Mouse (Mus musculus) telencephalon, adult 2 months (tissue): ENCODE data around the gene Defb43.

ENCODE experiments used
- DNase-seq: peaks from one replicate; pipeline ENCODE4 v3.0.0-alpha.2; 2011; ENCODE audit warnings: low read depth, low spot score

Gene Defb43

DNA sequence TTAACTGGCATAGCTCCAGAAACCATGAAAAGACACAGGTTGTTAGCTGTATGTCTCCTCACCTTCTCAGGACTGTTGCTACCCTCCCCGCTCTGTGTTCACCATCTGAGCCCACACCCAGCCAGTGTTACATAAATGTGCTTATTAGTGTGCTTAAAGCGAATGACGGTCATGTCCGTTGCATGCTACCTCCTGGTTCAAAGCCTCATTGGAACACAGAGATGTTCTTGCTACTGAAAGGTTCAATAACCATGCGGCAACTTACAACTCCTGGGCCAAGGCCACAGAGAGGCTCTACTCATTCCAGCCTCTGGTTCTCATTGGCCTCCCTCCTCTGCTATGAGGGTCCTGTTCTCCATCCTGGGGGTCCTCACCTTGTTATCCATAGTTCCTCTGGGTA, at the start of gene Defb43:
Defb43 (plus strand) TSS at position 301 of the 400 bp plus-strand sequence.
- no peak for DNase-seq

DNA sequence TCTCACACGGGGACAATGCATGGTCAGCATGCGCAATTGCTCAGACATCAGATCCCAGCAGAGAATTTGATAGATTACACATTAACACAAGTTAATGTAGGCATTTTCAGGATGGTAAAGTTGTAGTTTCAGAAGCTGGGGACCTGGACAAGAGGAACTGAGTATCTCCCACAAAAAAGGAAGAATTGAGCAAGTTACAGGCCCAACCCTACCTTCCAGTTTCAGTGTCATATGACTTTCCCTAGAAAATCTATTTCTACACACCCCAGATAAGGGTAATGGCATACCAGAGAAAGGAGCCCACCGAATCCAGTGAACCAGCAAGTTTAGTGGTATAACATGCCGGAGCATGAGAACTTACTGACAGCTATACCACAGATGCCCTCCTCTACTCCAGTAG, 47.9 kb upstream of the Defb43 start:
- no peak for DNase-seq

DNA sequence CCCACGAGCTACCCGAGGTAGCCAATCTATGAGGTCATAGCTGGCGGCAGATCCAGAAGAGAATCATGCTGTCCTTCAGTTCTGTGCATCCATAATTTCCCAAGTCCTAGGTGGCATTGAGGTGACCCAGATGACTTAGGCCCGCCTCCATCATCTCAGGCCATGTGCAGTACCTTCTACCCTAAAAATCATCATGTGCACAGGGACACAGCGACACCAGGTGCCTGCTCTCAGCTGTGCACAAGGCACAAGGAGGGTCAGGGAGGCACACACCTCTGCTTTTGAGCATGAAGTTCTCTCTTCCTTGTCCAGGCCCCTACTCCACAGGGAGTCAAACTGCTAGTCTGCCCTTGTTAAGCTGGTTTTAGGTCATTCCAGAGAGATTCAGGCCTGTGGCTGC, 46.2 kb upstream of the Defb43 start:
- DNase-seq: no peak

DNA sequence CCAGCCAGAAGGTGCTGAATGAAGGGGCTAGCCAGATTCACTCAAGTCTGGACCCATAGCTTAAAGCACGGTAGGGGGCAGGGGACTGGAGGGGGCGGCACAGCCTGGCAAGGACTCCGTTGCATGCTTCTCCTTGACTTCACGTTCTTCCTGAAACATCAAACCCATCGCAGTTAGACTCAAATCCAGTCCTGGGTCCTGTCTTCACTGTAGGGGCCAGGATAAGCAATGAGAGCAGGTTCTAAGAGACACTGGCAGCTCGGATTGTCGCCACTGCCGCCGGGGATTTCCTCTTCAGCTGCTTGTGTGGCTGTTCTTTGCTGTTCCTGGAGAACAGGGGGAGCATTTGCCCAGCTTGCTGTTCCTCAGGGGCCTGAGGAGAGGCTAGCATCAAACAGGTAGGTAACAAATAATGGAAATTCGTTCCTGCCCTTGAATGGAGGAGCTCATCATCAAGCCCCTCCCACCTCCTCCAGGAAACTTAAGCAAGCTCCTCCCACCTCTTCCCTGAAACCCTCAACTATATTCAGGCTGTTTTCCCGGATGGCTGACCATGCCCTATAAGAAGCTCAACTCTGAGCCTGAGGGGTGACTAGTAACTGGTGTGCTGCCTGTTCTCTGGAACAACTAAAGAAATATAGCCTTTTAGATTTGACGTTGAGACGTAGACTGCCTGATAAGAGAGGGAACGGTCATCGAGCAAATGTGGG, 45.6 kb upstream of the Defb43 start:
- DNase-seq: no peak

DNA sequence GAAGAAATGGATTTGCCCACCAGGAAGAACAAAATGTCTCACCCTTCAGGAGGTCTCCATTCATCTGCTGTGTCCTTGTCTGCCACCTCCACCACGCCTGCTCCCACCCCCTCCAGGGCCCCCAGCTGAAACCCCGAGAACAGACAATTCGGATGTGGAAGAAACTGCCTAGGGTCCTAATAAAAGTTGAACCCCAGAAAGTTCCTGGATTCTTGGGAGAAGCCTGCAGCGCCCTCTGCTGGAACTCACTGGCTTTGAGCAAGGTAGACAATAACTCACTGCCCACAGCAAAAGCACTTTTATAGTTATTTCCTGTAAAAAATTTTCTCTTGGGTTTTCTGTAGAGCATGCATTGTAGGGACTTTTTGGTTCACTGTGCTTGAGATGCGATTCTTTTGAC, 36.5 kb upstream of the Defb43 start:
- no peak for DNase-seq

DNA sequence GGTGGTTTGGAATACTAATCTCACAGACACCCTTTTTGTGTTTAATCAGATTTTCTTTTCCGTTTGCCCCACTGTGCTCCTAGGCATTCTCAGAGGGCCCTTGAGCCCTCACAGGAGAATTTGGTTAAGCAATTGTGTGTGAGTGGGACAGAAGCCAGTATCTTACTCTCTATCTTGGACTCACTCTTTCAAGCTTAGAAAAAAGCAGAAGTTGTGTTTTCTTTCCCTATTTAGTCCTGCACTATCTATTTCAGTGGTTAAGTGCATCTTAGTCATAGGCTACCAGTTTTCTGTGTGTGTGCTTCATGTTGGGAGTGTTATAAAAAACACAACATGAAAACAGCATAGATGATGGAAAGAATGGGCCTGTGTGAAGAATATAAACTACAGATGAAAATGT, 31.8 kb upstream of the Defb43 start:
- no peak for DNase-seq

DNA sequence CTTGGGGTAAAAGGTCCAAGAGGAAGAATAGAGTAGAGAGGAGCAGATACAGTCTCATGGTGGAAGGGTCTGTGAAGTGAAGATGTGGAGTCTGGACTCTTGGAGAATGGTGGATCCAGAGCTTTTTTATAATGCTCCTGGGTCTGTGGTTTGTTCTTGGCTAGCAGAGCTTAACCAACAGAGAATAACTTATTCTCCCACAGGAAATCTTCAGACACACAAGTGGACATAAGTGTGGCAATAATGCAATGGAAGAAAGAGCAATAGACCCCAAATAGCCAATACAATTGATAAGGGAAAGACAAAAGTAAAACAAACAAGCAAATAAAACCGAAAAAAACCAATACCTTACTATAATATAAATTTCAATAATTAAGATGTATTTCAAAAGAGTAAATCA, 27.2 kb upstream of the Defb43 start, which contains the start of gene Defb48:
Defb48 (minus strand) TSS at position 101 of the 400 bp plus-strand sequence.
- DNase-seq: no peak

DNA sequence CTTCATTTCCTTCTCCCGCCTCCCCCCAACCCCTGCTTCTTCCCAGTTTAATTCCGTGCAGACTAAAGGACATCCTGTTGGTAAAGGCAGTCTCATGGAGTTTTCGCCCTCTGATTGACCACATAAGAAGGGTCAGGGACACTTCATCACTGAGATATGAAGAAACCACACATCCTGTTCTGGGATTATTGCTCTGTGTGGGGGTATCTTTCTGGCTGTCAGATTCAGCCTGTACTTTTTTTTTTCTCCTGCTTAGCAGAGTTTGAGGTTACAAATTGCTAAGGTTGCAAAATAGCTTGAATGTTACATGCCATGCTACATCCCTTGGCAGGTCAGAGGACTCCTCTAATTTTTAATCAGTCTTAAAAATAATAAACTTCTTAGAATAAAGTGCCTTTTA, 20.3 kb upstream of the Defb43 start:
- no peak for DNase-seq

DNA sequence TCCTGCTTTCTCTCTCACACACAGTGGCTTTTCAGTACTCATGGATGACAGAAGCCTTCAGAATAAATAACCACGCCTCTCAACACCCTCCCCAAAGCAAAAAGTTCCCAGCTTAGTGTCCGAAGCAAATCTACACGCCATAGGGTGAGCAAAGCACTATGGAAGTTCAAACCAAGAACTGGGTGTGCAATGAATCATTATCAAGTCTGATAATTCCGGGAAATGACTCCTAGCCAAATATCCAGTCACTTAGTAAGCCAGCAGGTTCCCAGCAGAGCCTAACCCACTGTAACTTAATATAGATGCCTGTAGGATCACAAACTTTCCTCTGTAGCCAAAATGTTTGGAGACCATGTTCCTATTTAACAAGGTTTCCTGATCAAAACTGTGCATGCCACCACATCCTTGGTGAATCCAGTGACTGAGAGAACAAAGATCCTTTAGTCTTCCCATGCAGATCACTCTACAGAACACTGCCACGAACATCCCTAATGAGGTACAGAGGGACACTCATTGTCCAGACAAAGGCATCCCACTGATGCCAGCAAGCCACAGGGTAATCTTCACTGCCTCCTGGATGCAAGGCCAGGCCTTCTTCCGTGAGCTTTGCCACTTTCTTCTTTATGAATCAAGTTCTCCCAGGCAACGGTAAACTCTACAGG, 19.6 kb upstream of the Defb43 start:
- no peak for DNase-seq

DNA sequence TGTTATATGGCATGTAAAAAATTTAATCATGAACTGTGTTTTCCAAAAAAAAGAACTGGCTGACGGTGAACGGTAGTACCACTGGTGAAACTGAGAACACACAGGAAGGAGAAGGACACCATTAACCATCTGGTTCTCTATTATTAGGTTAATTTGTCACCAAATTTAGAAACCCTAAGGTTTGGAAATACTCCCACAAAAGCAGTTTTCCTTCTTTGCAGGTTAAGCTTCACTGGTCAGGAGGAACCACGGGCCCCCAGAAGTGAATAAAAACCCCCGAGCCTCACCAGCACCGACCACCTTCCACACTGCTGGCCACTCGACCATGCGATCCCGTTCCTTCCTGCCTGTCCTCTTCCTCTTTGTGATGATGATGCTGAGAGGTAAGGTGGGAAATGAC, 13.8 kb upstream of the Defb43 start, which contains the start of gene Defb47:
Defb47 (plus strand) TSS at position 301 of the 400 bp plus-strand sequence.
- DNase-seq: no peak

DNA sequence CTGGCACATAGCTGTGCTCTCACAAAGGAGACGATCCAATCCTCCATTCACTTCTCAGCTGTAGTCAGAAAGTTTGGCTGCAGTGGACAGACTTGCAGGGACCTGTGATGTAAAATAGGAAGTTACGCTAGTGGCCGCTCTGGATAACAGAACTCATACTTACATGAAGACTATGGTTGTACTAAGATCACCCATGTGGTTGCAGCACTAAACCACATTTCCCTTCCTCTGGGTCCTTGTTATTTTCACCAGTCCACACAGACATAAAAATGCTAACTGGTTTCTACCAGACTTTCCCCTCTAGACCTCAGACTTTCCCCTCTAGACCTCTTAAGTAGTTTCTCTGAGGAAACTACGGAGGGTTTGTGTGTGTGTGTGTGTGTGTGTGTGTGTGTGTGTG, 12.6 kb upstream of the Defb43 start:
- DNase-seq: no peak

DNA sequence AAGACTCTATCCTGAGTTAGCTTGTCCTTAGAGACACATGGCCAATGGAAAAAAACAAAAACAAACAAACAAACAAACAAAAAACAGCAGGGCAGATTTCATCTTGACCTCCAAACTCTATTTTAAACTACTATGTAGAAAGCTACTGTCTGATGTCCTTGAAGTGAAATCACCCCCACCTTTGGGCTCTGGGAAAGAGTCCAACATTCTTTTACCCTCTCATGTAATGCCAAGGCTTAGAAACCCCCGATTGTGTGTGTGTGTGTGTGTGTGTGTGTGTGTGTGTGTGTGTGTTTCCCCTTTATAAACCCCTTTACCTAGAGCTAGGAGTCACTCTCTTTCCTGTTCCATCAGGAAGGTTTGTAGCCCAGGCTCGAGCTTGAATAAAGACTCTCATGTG, 9.0 kb upstream of the Defb43 start:
- no peak for DNase-seq

DNA sequence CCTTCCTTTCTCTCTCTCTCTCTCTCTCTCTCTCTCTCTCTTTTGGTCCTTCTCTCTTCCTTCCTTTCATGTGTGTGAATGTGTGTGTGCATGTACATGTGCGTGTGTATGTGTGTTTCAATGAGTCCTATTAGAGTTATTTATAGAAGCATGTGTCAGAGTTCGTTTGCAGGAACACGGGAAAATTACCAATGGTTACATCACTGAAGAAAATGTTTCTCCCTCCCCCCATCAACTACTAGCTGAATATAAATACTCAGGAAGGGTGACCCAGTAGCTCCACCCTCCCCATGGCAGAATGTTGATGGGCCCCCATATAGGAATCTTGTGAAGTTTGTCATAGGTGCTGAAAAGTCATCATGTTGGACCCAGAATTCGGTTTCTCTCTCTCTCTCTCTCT, 1.5 kb downstream of the Defb43 start:
- no peak for DNase-seq

DNA sequence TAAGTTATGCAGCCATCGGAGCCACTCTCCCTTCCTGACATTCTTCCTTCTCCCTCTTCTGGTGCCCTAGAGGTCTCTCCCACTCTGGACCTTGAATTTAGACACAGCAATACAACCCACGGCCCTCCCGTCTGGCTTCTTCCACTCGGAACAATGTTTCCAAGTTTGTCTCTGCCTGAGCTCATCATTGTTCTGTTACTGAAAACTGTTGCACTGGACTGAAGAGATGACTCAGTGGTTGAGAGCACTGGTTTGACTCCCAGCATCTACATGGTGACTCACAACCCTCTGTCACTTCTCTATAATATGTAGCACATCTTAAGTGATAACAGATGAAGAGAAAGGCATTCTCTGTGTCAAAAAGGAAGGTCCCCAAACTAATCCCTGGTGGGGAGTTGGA, 3.1 kb downstream of the Defb43 start:
- DNase-seq: no peak

DNA sequence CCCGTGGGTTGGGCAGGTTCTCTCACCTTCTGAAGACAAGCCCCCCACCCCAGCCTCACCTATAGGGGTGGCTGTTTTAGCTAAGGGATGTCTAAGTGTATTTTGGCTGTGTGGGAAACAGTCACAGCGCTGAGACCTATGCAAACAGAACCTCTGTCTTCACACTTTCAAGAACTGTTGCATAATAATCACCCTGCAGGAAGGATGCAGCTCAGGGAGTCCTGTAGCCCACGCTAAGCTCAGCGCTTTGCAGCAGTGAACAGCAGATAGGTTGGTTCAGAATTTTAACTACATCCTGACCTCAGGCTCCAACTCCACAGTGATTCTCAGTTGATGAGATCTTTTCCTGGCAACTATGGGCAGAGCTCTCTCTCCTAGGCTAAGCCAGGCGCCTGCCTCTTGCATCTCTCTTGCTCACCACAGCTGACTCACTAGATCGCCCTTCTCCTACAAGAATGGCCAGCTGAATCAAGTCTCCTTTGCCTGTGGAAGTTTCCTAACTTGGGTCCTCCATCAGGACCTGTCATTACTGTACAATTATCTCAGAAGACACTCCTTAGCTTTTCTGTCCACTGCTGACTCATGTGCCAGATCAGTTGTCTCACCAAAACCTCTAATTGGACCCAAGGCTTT, 9.1 kb downstream of the Defb43 start:
- DNase-seq: peak; percentile 51

DNA sequence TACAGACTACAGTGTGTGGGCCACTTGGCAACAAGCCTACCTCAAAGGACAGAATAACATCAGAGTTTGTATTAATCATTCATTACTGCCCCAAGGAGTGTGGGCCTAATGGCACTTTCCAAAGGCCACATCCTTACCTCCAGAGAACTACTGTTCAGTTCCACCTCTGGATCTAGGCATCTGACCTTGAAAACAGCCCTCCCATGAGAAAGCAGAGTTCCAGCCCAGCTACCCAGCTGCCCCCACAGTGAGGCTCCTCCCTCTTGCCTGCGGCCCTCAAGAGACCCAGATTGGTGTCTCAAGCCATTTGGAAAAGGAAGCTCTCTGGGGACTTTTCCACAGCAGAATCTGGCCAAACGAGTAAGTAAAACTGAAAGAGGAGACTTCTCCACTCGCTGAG, 35.1 kb downstream of the Defb43 start, which contains the start of gene Defb42:
Defb42 (plus strand) TSS at position 301 of the 400 bp plus-strand sequence.
- no peak for DNase-seq

DNA sequence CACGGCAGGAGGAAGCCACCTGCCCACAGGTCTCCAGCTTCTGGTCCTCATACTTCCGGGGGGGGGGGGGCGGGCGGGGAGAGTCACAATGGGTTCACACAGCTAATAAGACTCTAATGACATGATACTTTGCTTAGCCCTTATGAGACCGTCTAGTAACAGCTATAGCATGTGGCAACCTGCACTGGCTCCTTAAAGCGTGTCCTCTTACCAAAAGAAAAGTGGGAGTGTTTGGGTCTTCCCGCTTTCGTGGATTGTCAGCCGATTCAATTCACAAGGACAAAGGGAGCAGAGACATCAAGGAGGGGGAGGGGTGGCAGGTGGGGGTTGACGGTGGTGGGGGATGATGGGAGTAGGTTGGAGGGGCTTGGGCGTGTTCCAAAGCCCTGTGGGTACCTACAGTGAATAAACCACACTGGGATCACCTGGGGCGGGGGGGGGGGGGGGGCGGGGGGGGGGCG, 38.4 kb downstream of the Defb43 start, which contains the start of gene Defb30:
Defb30 (minus strand) TSS at position 51 of the 461 bp plus-strand sequence.
- no peak for DNase-seq

DNA sequence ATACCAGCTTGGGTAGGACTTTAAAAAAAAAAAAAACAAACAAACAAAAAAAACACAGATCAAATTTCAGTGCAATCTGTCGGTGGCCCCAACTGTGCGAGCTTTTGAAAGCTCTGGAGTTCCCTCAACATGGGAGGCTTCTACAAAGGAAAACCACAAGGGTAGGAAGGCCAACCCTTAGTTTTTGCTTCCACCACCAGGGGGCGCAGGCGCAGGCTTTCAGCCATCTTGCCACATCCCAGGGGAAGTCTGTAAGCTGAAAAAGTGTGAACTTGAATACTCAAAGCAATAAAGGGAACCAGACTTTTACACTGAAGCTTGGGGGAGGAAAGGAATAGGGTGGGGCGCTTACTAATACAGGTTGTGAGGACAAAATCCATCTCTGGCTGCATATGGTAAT, 39.2 kb downstream of the Defb43 start:
- no peak for DNase-seq

DNA sequence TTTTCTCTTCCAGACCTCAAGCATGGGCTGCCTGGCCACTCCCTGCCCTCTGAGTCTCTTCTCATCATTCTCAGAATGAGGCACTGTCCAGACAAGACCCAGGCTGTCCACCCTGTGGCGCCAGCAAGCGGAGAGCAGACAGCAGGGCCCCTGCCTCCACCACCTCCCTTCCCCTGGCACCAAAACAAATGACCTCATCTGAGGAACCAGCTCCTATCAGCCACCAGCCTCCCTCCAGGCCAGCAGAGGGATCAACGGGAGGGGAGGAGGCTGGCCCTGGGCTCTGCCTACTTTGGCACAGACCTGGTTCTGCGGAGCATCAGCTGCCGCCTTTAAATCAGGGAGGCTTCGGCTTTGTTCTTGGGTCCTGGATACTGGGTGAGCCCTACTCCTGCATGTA, 43.2 kb downstream of the Defb43 start:
- peak; percentile 55 for DNase-seq

DNA sequence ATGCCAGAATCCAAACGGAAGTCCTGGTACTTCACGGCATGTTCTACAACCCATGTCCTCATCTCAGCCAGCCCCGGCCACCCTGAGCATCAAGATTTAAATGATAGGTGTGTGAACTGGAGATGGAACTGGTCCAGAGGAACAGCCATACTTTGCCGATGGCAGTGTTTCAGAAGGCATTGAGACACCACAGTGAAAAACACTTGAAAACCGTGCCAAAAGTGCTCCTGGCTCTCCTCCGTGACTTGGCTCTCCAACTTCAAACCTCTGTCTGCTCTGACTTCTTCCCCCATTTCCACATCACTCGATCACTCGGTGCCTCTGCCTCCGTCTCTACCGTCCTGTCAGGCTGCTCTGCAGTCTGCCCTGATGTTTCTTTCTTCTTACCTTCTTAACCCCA, 48.8 kb downstream of the Defb43 start:
- no peak for DNase-seq

DNA sequence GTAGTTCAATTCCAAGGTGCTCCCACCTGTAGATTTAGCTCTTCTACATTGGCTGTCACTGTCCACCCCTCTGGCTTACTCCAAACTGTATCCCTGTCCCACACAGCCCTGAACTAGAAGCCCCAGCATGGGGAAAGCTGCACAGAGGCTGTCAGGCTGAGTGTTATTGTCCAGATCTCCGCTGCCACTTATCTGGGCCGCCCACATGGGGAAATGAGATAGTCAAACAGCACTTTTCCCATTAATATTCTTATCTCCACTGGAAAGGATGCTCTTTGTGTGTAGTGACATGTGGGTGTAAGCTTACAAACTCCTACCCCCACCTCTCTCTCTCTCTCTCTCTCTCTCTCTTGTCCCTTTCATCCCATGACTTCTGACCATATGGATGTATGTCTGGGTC, 50.6 kb downstream of the Defb43 start:
- DNase-seq: no peak

DNA sequence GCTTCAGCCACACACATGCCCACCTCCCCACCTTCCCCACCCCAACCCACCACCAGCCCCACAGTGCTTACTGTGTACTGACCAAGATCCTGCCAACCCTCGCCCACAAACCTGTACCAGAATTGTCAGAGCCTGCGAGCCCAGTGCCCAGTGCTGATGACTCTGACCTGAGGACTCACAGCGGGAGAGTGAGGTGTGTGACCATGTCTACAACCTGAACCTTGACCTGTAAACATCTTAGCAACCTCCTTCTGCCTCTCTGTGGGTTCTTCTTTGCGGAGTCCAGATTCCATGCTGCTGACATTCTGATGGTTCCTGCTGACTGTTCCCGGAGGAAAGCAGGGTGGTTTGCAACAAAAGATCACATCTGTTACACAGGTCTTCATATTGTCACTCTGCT, 53.8 kb downstream of the Defb43 start:
- DNase-seq: no peak
